Mouse (Mus musculus) heart, adult 2 months (tissue): Measurements from ENCODE around the gene Il18rap.

ENCODE experiments used
- CTCF ChIP-seq: fragments of 200-600 bp; IDR thresholded peaks from 2 replicates; pipeline ENCODE4 v1.8.1; 2022; ENCODE audit warnings: antibody characterized with exemption, mild to moderate bottlenecking, moderate library complexity
- EP300 ChIP-seq: fragments of 200-500 bp; IDR thresholded peaks from 2 replicates; pipeline ENCODE4 v1.6.1; 2011; ENCODE audit warnings: low read depth, low read length, control low read depth; ENCODE audit not compliant: insufficient read depth
- POLR2A ChIP-seq: fragments of 200-500 bp; IDR thresholded peaks from 2 replicates; pipeline ENCODE4 v1.6.1; 2011; ENCODE audit warnings: mild to moderate bottlenecking, low read depth, low read length, control low read depth; ENCODE audit not compliant: insufficient read depth

DNA sequence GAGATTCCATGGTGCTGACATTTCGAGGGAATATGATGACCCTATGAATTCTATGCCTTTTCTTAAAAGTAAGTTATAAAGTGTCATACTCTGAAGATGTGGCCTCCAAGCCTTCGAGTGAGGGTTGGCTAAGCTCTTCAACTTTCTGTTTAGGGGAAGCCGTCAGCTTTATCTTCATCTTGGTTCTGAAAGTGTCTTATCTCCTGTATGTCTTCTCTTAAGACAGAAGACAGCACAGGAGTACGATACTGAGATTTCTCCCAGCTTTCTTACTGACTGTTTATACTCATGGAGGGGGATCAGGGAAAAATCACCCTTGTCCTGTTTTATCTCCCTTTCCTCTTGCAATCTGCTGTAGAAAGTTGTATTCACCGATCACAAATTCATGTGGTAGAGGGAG, 40.8 kb upstream of the Il18rap start:
- TF ChIP-seq CTCF (no peak), POLR2A (no peak), EP300 (no peak)
